In genomic region chr11:88211824-88212582, GRCm38 (mm10) we compare ENCODE assay signal across 26 mouse cellular contexts. TPM values are rescaled to one million over a fixed set of nuclear protein-coding genes. Genes with fewer than 3 reads are reported as not detected.
A peak's percentile ranks its signal among the peaks of the same experiment; 100 is the strongest.
DNase-seq lines count a peak whose midpoint lies in the region; ATAC-seq and TF ChIP-seq lines count a peak whose summit lies in the region.
"Had no signal": no experiment of that assay in that cellular context is flagged by ENCODE, and none has a peak within 500 bp of the region (broad histone marks: within the 10 kb centered on the region; RNA-seq: fewer than 3 reads in every experiment).

No protein-coding gene starts in this region.

- no peaks in the 10 kb centered on the region for H3K9me3 ChIP-seq in heart, postnatal 0 days (replicated peaks; ENCODE audit: control insufficient read depth, low read length)
- no peaks in the 10 kb centered on the region for H3K9me3 ChIP-seq in kidney, postnatal 0 days (replicated peaks; ENCODE audit: low read length)
- no peaks in the 10 kb centered on the region for H3K9me3 ChIP-seq in kidney, embryonic 14.5 days (ENCODE audit: control insufficient read depth, low read length)
- no peaks in the 10 kb centered on the region for H3K9me3 ChIP-seq in midbrain, postnatal 0 days (ENCODE audit: low read length)
- no peaks in the 10 kb centered on the region for H3K9me3 ChIP-seq in midbrain, embryonic 11.5 days (ENCODE audit: control insufficient read depth, low read length)
- H3K9me3 ChIP-seq: embryonic facial prominence, embryonic 12.5 days; forebrain, embryonic 15.5 days; heart, embryonic 15.5 days; liver, embryonic 15.5 days; midbrain, embryonic 15.5 days had no signal

- H3K4me1 ChIP-seq in heart, postnatal 0 days (ENCODE audit: control insufficient read depth, insufficient read depth) = peaks cover 17% of the 10 kb centered on the region
- H3K4me1 ChIP-seq in kidney, postnatal 0 days (replicated peaks; ENCODE audit: insufficient read depth, low read length) = peaks cover 7% of the 10 kb centered on the region; the same call in 1 of the 2 replicates
- H3K4me1 ChIP-seq in kidney, embryonic 14.5 days (ENCODE audit: control insufficient read depth, insufficient read depth, low read length) = peaks cover 4% of the 10 kb centered on the region
- H3K4me1 ChIP-seq in midbrain, postnatal 0 days (ENCODE audit: insufficient read depth, low read length) = no peaks in the 10 kb centered on the region
- H3K4me1 ChIP-seq in midbrain, embryonic 11.5 days (ENCODE audit: control insufficient read depth, insufficient read depth, low read length) = peaks cover 15% of the 10 kb centered on the region; the same call in 1 of the 2 replicates
- H3K4me1 ChIP-seq: liver, embryonic 15.5 days had no signal

- peaks cover 45% of the 10 kb centered on the region for H3K36me3 ChIP-seq in heart, postnatal 0 days (replicated peaks; ENCODE audit: control insufficient read depth, insufficient read depth, low read length)
- H3K36me3 ChIP-seq in kidney, postnatal 0 days (ENCODE audit: insufficient read depth, low read length) = peaks cover 22% of the 10 kb centered on the region
- H3K36me3 ChIP-seq in kidney, embryonic 14.5 days (ENCODE audit: control insufficient read depth, insufficient read depth, low read length) = peaks cover 30% of the 10 kb centered on the region
- peaks cover 40% of the 10 kb centered on the region for H3K36me3 ChIP-seq in midbrain, postnatal 0 days (ENCODE audit: insufficient read depth, low read length)
- peaks cover 11% of the 10 kb centered on the region; the same call in 1 of the 2 replicates for H3K36me3 ChIP-seq in midbrain, embryonic 11.5 days (ENCODE audit: control insufficient read depth, insufficient read depth, low read length)

- H3K4me2 ChIP-seq in heart, postnatal 0 days (ENCODE audit: low read depth, low read length) = no peak overlapping the region
- H3K4me2 ChIP-seq in kidney, postnatal 0 days (ENCODE audit: low read length) = no peak overlapping the region
- H3K4me2 ChIP-seq in kidney, embryonic 14.5 days (replicated peaks; ENCODE audit: low read depth, low read length) = no peak overlapping the region
- H3K4me2 ChIP-seq in midbrain, postnatal 0 days (ENCODE audit: low read depth, low read length, poor library complexity, severe bottlenecking) = no peak overlapping the region
- H3K4me2 ChIP-seq in midbrain, embryonic 11.5 days = no peak overlapping the region
- H3K4me2 ChIP-seq: embryonic facial prominence, embryonic 12.5 days; forebrain, embryonic 15.5 days; heart, embryonic 15.5 days; liver, embryonic 15.5 days; midbrain, embryonic 15.5 days had no signal

- no peaks in the 10 kb centered on the region for H3K27me3 ChIP-seq in heart, postnatal 0 days (ENCODE audit: control insufficient read depth, insufficient read depth, low read length)
- no peaks in the 10 kb centered on the region for H3K27me3 ChIP-seq in kidney, postnatal 0 days (ENCODE audit: insufficient read depth, low read length)
- no peaks in the 10 kb centered on the region for H3K27me3 ChIP-seq in kidney, embryonic 14.5 days (ENCODE audit: control insufficient read depth, insufficient read depth, low read length)
- no peaks in the 10 kb centered on the region for H3K27me3 ChIP-seq in midbrain, postnatal 0 days (ENCODE audit: insufficient read depth, low read length)
- H3K27me3 ChIP-seq in midbrain, embryonic 11.5 days (ENCODE audit: control insufficient read depth, insufficient read depth, low read length) = no peaks in the 10 kb centered on the region
- H3K27me3 ChIP-seq: embryonic facial prominence, embryonic 12.5 days; forebrain, embryonic 15.5 days; heart, embryonic 15.5 days; midbrain, embryonic 15.5 days had no signal

- no peak overlapping the region for H3K4me3 ChIP-seq in heart, postnatal 0 days (ENCODE audit: low read depth, low read length)
- H3K4me3 ChIP-seq in kidney, postnatal 0 days (replicated peaks; ENCODE audit: low read depth, low read length) = no peak overlapping the region
- no peak overlapping the region for H3K4me3 ChIP-seq in kidney, embryonic 14.5 days (ENCODE audit: low read length)
- no peak overlapping the region for H3K4me3 ChIP-seq in midbrain, postnatal 0 days (ENCODE audit: low read depth, low read length)
- no peak overlapping the region for H3K4me3 ChIP-seq in midbrain, embryonic 11.5 days (ENCODE audit: low read depth, low read length)
- H3K4me3 ChIP-seq: embryonic facial prominence, embryonic 12.5 days; forebrain, embryonic 15.5 days; gastrocnemius, adult 2 months; heart, embryonic 15.5 days; liver, embryonic 15.5 days; midbrain, embryonic 15.5 days had no signal

- H3K27ac ChIP-seq in heart, postnatal 0 days (ENCODE audit: low read depth) = no peak overlapping the region
- no peak overlapping the region for H3K27ac ChIP-seq in kidney, postnatal 0 days
- no peak overlapping the region for H3K27ac ChIP-seq in kidney, embryonic 14.5 days (ENCODE audit: low read depth, low read length)
- no peak overlapping the region for H3K27ac ChIP-seq in midbrain, postnatal 0 days (ENCODE audit: low read depth, low read length)
- H3K27ac ChIP-seq in midbrain, embryonic 11.5 days (ENCODE audit: low read depth, low read length) = no peak overlapping the region
- H3K27ac ChIP-seq: embryonic facial prominence, embryonic 12.5 days; forebrain, embryonic 15.5 days; gastrocnemius, adult 2 months; heart, embryonic 15.5 days; liver, embryonic 15.5 days; midbrain, embryonic 15.5 days had no signal

- TF ChIP-seq EP300 in heart, postnatal 0 days (IDR thresholded peaks at IDR 0.05; ENCODE audit: low read depth) = no peak

- H3K9ac ChIP-seq in heart, postnatal 0 days (replicated peaks; ENCODE audit: low read depth, low read length) = no peak overlapping the region
- no peak overlapping the region for H3K9ac ChIP-seq in kidney, postnatal 0 days (ENCODE audit: low read depth, low read length)
- H3K9ac ChIP-seq in kidney, embryonic 14.5 days (ENCODE audit: low read depth, low read length) = no peak overlapping the region
- H3K9ac ChIP-seq in midbrain, postnatal 0 days (replicated peaks; ENCODE audit: low read length, poor library complexity, severe bottlenecking) = no peak overlapping the region
- no peak overlapping the region for H3K9ac ChIP-seq in midbrain, embryonic 11.5 days (ENCODE audit: low read length)
- H3K9ac ChIP-seq: embryonic facial prominence, embryonic 12.5 days; forebrain, embryonic 15.5 days; heart, embryonic 15.5 days; liver, embryonic 15.5 days; midbrain, embryonic 15.5 days had no signal

- WGBS in heart, postnatal 0 days = 79% methylated on average over 5 of the region's 5 CpGs
- WGBS in kidney, postnatal 0 days = 84% methylated on average over 5 of the region's 5 CpGs
- WGBS in kidney, embryonic 14.5 days = 84% methylated on average over 5 of the region's 5 CpGs
- 86% methylated on average over 5 of the region's 5 CpGs for WGBS in midbrain, postnatal 0 days
- 85% methylated on average over 5 of the region's 5 CpGs for WGBS in midbrain, embryonic 11.5 days

- ATAC-seq in heart, postnatal 0 days (ENCODE audit: insufficient read depth, low read depth) = no peak
- no peak for ATAC-seq in kidney, postnatal 0 days (replicated peaks; ENCODE audit: low FRiP score, low read depth)
- ATAC-seq in kidney, embryonic 14.5 days (ENCODE audit: low FRiP score, low TSS enrichment) = no peak
- no peak for ATAC-seq in midbrain, postnatal 0 days (ENCODE audit: low FRiP score)
- no peak for ATAC-seq in midbrain, embryonic 11.5 days (ENCODE audit: low FRiP score)
- ATAC-seq: forebrain, embryonic 15.5 days; midbrain, embryonic 15.5 days had no signal

- no peak for DNase-seq in heart, postnatal 0 days (ENCODE audit: low spot score)
- DNase-seq in heart, adult 9 months (ENCODE audit: low spot score in 2 of 2) = no peak
- DNase-seq in kidney, postnatal 0 days (ENCODE audit: low spot score) = no peak
- DNase-seq in midbrain, postnatal 0 days (ENCODE audit: low spot score) = no peak
- DNase-seq in midbrain, embryonic 11.5 days (ENCODE audit: low spot score, missing footprints) = no peak
- DNase-seq in cerebellum, adult 9-11 months = no peak
- DNase-seq: adrenal gland, postnatal 14 days; B cell, adult 2 months; cerebellum, adult 11 months; cerebellum, adult 9-10 months; embryo, embryonic 11 days; gastrocnemius, adult 2 months; gastrocnemius, postnatal 36 days; heart, postnatal 4 days; kidney, adult 18-20 months; kidney, postnatal 4 days; lung, postnatal 10 days; spleen, adult 18-20 months; thymus, adult 18-20 months; thymus, postnatal 25 days had no signal

- 0 out of 2 replicates have a peak, but pooled peaks have one; percentile 1 for TF ChIP-seq CTCF in heart, postnatal 0 days (IDR thresholded peaks at IDR 0.05; ENCODE audit: low read depth)
- TF ChIP-seq CTCF in kidney, postnatal 0 days (IDR thresholded peaks at IDR 0.05; ENCODE audit: low read depth) = 0 out of 2 replicates have a peak, but pooled peaks have one; percentile 9
- TF ChIP-seq CTCF in midbrain, postnatal 0 days (IDR thresholded peaks at IDR 0.05) = peak; percentile 16; the same call in 1 of the 2 replicates

RNA-seq across cellular contexts. Expression of gene Mrps23, which starts 7.8 kb away (rescaled TPM):
- total RNA-seq in heart, postnatal 0 days (2014; rRNA removed; ENCODE audit: low replicate concordance) = 77.6 and 240 TPM in 2 replicates
- polyA plus RNA-seq in heart, postnatal 0 days (2015; fragmentation: Nextera tagmentation; extraction: Ambion mirVana) = 156 TPM in 2 replicates
- 76.3 and 77.7 TPM in 2 replicates for polyA plus RNA-seq in kidney, postnatal 0 days (2015; fragmentation: Nextera tagmentation; extraction: Ambion mirVana)
- 62.3 and 63.6 TPM in 2 replicates for polyA plus RNA-seq in kidney, embryonic 14.5 days (2014; fragmentation: Nextera tagmentation; extraction: Ambion mirVana)
- 29.4 and 35.5 TPM in 2 replicates for total RNA-seq in midbrain, postnatal 0 days (2014; rRNA removed)
- polyA plus RNA-seq in midbrain, postnatal 0 days (2015; fragmentation: Nextera tagmentation; extraction: Ambion mirVana) = 63.0 and 63.2 TPM in 2 replicates
- polyA plus RNA-seq in midbrain, embryonic 11.5 days (2014; fragmentation: Nextera tagmentation; extraction: Ambion mirVana) = 88.8 TPM in 2 replicates
